Comparison of ENCODE assay signal across 15 mouse cellular contexts in genomic region chr15:4524598-4524997, GRCm38 (mm10).
"Had no signal": no experiment of that assay in that cellular context is flagged by ENCODE, and none has a peak within 500 bp of the region (broad histone marks: within the 10 kb centered on the region; RNA-seq: fewer than 3 reads in every experiment).

No protein-coding gene starts in this region.

- ATAC-seq: liver, postnatal 0 days; lung, postnatal 0 days; midbrain, embryonic 13.5 days; midbrain, embryonic 15.5 days had no signal

- DNase-seq: liver, postnatal 0 days; lung, adult 2 months; lung, postnatal 14 days; lung, postnatal 36 days; retina, postnatal 1 day; right cerebral cortex, adult 18-20 months; right cerebral cortex, postnatal 25 days; right cerebral cortex, postnatal 4 days; spleen, adult 18-20 months; thymus, adult 2 months; thymus, postnatal 25 days; thymus, postnatal 4 days had no signal
